Mouse (Mus musculus) heart, postnatal 0 days (tissue): Measurements from ENCODE around the gene Mttp. TPM values are rescaled to one million over a fixed set of nuclear protein-coding genes. Genes with fewer than 3 reads are reported as not detected.
A peak's percentile ranks its signal among the peaks of the same experiment; 100 is the strongest.

Source experiments
- ATAC-seq: fragments of 200-750 bp; cut with Nextera tagmentation; 2 replicates; pipeline ENCODE4 v1.8.0; 2017; ENCODE audit warnings: low read depth, moderate number of reproducible peaks, moderate library complexity; ENCODE audit not compliant: insufficient read depth
- DNase-seq: peaks from one replicate; pipeline ENCODE4 v3.0.0-alpha.2; 2016; ENCODE audit warnings: low spot score
- H3K27ac ChIP-seq: fragments of 300-500 bp; sonication (generic); 2 replicates; pipeline ENCODE4 v1.5.1; 2014; ENCODE audit warnings: low read depth, mild to moderate bottlenecking
- H3K27me3 ChIP-seq: fragments of 300-500 bp; sonication (generic); 2 replicates; pipeline ENCODE4 v1.6.1; 2014; ENCODE audit warnings: low read length, mixed read lengths; ENCODE audit not compliant: control insufficient read depth, insufficient read depth
- H3K36me3 ChIP-seq: fragments of 300-500 bp; sonication (generic); replicated peaks from 2 replicates; pipeline ENCODE4 v1.6.1; 2014; ENCODE audit warnings: low read length, mixed read lengths; ENCODE audit not compliant: control insufficient read depth, insufficient read depth
- H3K4me1 ChIP-seq: fragments of 300-500 bp; sonication (generic); 2 replicates; pipeline ENCODE4 v1.6.1; 2014; ENCODE audit warnings: antibody characterized with exemption; ENCODE audit not compliant: control insufficient read depth, insufficient read depth
- H3K4me2 ChIP-seq: fragments of 300-500 bp; sonication (generic); 2 replicates; pipeline ENCODE4 v1.6.1; 2014; ENCODE audit warnings: low read depth, mild to moderate bottlenecking, low read length, moderate library complexity
- H3K4me3 ChIP-seq: fragments of 300-500 bp; sonication (generic); 2 replicates; pipeline ENCODE4 v1.5.1; 2014; ENCODE audit warnings: low read depth, low read length
- H3K9ac ChIP-seq: fragments of 300-500 bp; sonication (generic); replicated peaks from 2 replicates; pipeline ENCODE4 v1.6.1; 2014; ENCODE audit warnings: low read depth, low read length, mixed read lengths
- H3K9me3 ChIP-seq: fragments of 300-500 bp; sonication (generic); replicated peaks from 2 replicates; pipeline ENCODE4 v1.6.1; 2016; ENCODE audit warnings: low read length; ENCODE audit not compliant: control insufficient read depth
- CTCF ChIP-seq: IDR thresholded peaks from 2 replicates; pipeline ENCODE4 v1.5.1; 2016; ENCODE audit warnings: antibody characterized with exemption, control low read depth, low read depth
- EP300 ChIP-seq: IDR thresholded peaks from 2 replicates; pipeline ENCODE4 v1.6.1; 2016; ENCODE audit warnings: antibody characterized with exemption, low read depth
- WGBS: fragments of 180-500 bp; shearing (Covaris S2); extraction: QIAGEN DNeasy Blood & Tissue Kit; methylation state at CpG from one replicate; pipeline ENCODE4 v1.1.7; 2014; 5-methylcytosine and 5-hydroxymethylcytosine counted together
- polyA plus RNA-seq: library from polyadenylated mRNA; unstranded; fragments of >200 nt; fragmentation: Nextera tagmentation; extraction: Ambion mirVana; gene quantifications from 2 replicates; pipeline ENCODE4 v1.2.1, GENCODE M21; 2015
- total RNA-seq: library from RNA; depleted of rRNA; stranded (reverse); fragments of >200 nt; gene quantifications from 2 replicates; pipeline ENCODE4 v1.2.3, GENCODE M21; 2014; ENCODE audit warnings: low replicate concordance; rRNA removed

Mttp gene
- total and polyA plus RNA-seq, 2 experiments from 2014 or later: 3.9 to 5.9 TPM

DNA sequence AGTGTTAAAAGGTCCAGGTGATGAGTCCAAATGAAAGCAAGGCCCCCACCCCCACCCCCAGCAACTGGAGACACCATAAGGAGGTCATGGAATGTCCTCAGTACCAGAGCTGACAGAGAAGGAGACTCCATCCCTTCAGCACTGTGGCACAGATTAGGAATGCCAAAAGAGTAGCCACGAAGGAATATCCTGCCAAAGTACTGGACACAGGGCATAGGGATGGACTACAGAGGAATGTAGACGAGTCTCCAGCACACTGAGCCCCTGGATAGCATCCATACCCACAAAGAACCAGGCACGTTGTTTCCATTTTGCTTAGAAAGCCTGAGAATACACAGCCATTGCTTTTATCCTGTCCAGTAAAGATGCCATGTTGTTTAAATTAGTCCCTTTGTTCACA lies 93.3 kb downstream of the Mttp start:
- no peaks in the 10 kb centered on the region for H3K27me3 ChIP-seq
- H3K36me3 ChIP-seq: no peaks in the 10 kb centered on the region
- TF ChIP-seq EP300: no peak
- TF ChIP-seq CTCF: no peak
- H3K9me3 ChIP-seq: no peaks in the 10 kb centered on the region
- no peak overlapping the region for H3K4me2 ChIP-seq
- peaks cover 14% of the 10 kb centered on the region for H3K4me1 ChIP-seq
- 72% methylated on average over 3 of the region's 3 CpGs for WGBS
- H3K27ac ChIP-seq: no peak overlapping the region
- no peak overlapping the region for H3K9ac ChIP-seq
- no peak for ATAC-seq
- no peak for DNase-seq
- no peak overlapping the region for H3K4me3 ChIP-seq

GRCm38 (mm10) chr3:138050772-138051171 lies 94.0 kb downstream of the Mttp start:
- no peak overlapping the region for H3K27ac ChIP-seq
- TF ChIP-seq CTCF: no peak
- no peak for TF ChIP-seq EP300
- no peak overlapping the region for H3K4me3 ChIP-seq
- WGBS: 58% methylated on average over 11 of the region's 11 CpGs
- H3K4me2 ChIP-seq: no peak overlapping the region
- DNase-seq (no peak), ATAC-seq (no peak)
- no peaks in the 10 kb centered on the region for H3K36me3 ChIP-seq
- no peaks in the 10 kb centered on the region for H3K9me3 ChIP-seq
- H3K27me3 ChIP-seq: no peaks in the 10 kb centered on the region
- H3K4me1 ChIP-seq: peaks cover 14% of the 10 kb centered on the region
- H3K9ac ChIP-seq: no peak overlapping the region

DNA sequence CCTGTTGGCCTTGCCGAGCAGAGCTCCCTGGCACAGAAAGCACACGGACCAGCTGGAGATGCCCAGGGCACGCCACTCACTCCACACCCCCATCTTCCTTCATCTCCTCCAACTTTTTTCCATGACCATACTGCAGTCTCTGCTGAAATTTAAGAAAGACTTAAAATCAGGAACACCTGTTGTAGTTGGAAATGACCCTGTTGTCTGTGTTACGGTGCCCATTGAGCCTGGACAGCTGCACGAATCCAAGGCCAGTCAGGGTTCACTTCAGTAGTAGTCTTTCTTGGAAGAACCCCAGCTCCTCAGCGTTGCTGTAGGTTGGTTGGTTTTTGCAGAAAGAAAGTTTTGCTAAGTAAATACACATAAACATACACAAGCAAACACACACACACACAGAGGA lies 95.2 kb downstream of the Mttp start:
- ATAC-seq: no peak
- DNase-seq: no peak
- Histone ChIP-seq H3K9ac (no peak overlapping the region), H3K27me3 (no peaks in the 10 kb centered on the region), H3K36me3 (no peaks in the 10 kb centered on the region), H3K4me3 (no peak overlapping the region), H3K4me2 (no peak overlapping the region), H3K27ac (no peak overlapping the region), H3K4me1 (peaks cover 8% of the 10 kb centered on the region; the same call in 1 of the 2 replicates), H3K9me3 (no peaks in the 10 kb centered on the region)
- 83% methylated on average over 6 of the region's 6 CpGs for WGBS
- TF ChIP-seq EP300 (no peak), CTCF (no peak)

DNA sequence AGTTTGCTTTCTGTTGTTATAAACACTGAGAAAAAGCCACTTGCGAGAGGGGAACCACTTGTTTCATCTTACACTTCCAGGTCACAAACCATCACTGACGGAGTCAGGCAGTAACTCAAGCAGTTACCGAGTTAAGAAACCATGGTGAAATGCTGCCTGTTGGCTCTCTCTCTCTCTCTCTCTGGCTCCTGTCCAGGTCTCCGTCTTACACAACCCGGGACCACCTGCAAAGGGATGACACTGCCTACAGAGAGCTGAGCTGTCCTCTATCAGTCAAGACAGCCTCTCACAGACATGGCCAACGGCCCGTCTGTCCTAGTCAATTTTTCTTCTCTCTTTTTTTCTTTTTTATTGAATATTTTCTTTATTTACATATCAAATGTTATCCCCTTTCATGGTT lies 101.5 kb downstream of the Mttp start:
- H3K9ac ChIP-seq: no peak overlapping the region
- no peak for ATAC-seq
- 69% methylated on average over 7 of the region's 7 CpGs for WGBS

GRCm38 (mm10) chr3:138041591-138042301 lies 103.0 kb downstream of the Mttp start:
- peak overlapping the region; percentile 75 for H3K27ac ChIP-seq
- H3K4me2 ChIP-seq: no peak overlapping the region
- ATAC-seq: peak; percentile 81
- no peaks in the 10 kb centered on the region for H3K27me3 ChIP-seq
- H3K36me3 ChIP-seq: no peaks in the 10 kb centered on the region
- H3K4me3 ChIP-seq: no peak overlapping the region
- WGBS: 55% methylated on average over 3 of the region's 3 CpGs
- DNase-seq: peak; percentile 75
- no peaks in the 10 kb centered on the region for H3K9me3 ChIP-seq
- H3K9ac ChIP-seq: no peak overlapping the region
- no peak for TF ChIP-seq EP300
- TF ChIP-seq CTCF: no peak
- 0 out of 2 replicates have a peak, but pooled peaks cover 4% of the 10 kb centered on the region for H3K4me1 ChIP-seq

More for the DNA sequence above, 101.5 kb downstream of the Mttp start:
- no peak for DNase-seq
- Histone ChIP-seq H3K4me3 (no peak overlapping the region), H3K4me2 (no peak overlapping the region), H3K4me1 (peaks cover 8% of the 10 kb centered on the region; the same call in 1 of the 2 replicates), H3K9me3 (no peaks in the 10 kb centered on the region), H3K27me3 (no peaks in the 10 kb centered on the region), H3K27ac (no peak overlapping the region), H3K36me3 (no peaks in the 10 kb centered on the region)
- TF ChIP-seq EP300 (no peak), CTCF (no peak)

- Histone ChIP-seq H3K27me3 (no peaks in the 10 kb centered on the region), H3K4me3 (no peak overlapping the region), H3K4me1 (0 out of 2 replicates have a peak, but pooled peaks cover 4% of the 10 kb centered on the region), H3K36me3 (no peaks in the 10 kb centered on the region), H3K9ac (no peak overlapping the region), H3K4me2 (no peak overlapping the region), H3K9me3 (no peaks in the 10 kb centered on the region), H3K27ac (0 out of 2 replicates have a peak overlapping the region, but pooled peaks have one; percentile 75)
- WGBS: 59% methylated on average over 2 of the region's 2 CpGs
- no peak for ATAC-seq
- TF ChIP-seq EP300: no peak
- no peak for TF ChIP-seq CTCF
- DNase-seq: no peak
These were observed 103.8 kb downstream of the Mttp start for GRCm38 (mm10) chr3:138040938-138041337.

Other genes with a start within 250 kb of the Mttp start
- gene Lamtor3, start 226.5 kb downstream of the Mttp start, total RNA-seq: 62.6 and 125 TPM in 2 replicates
- gene Lamtor3, start 226.5 kb downstream of the Mttp start, polyA plus RNA-seq: 137 and 138 TPM in 2 replicates
- 11.8 and 16.1 TPM in 2 replicates for gene Dapp1, start 163.4 kb downstream of the Mttp start, total RNA-seq
- gene Dapp1, start 163.4 kb downstream of the Mttp start, polyA plus RNA-seq: 11.1 and 11.8 TPM in 2 replicates
- gene 1110002E22Rik, start 79.9 kb downstream of the Mttp start, total RNA-seq: 30.8 and 32.5 TPM in 2 replicates
- gene 1110002E22Rik, start 79.9 kb downstream of the Mttp start, polyA plus RNA-seq: 12.2 and 13.3 TPM in 2 replicates
- gene Gm5105, start 77.6 kb downstream of the Mttp start, total RNA-seq: 0.11 and 1.4 TPM in 2 replicates
- gene Gm5105, start 77.6 kb downstream of the Mttp start, polyA plus RNA-seq: 0.41 and 0.64 TPM in 2 replicates
- gene Trmt10a, start 1.5 kb downstream of the Mttp start, total RNA-seq: 3.7 TPM in 2 replicates
- gene Trmt10a, start 1.5 kb downstream of the Mttp start, polyA plus RNA-seq: 5.3 and 5.4 TPM in 2 replicates
- not detected in 2 replicates for gene 4930579F01Rik, start 48.9 kb upstream of the Mttp start, total RNA-seq
- not detected in 2 replicates for gene 4930579F01Rik, start 48.9 kb upstream of the Mttp start, polyA plus RNA-seq
- not detected in 2 replicates for gene Adh7, start 72.8 kb upstream of the Mttp start, total RNA-seq
- gene Adh7, start 72.8 kb upstream of the Mttp start, polyA plus RNA-seq: 0.51 TPM in 1 of 2 replicates, not detected in the other
- gene Adh1, start 116.0 kb upstream of the Mttp start, total RNA-seq: 15.8 and 73.9 TPM in 2 replicates
- gene Adh1, start 116.0 kb upstream of the Mttp start, polyA plus RNA-seq: 10.8 and 11.8 TPM in 2 replicates
- not detected in 2 replicates for gene Adh6a, start 168.3 kb upstream of the Mttp start, total RNA-seq
- gene Adh6a, start 168.3 kb upstream of the Mttp start, polyA plus RNA-seq: not detected in 2 replicates
- gene Adh6b, start 196.8 kb upstream of the Mttp start, total RNA-seq: 1.7 TPM in 1 of 2 replicates, not detected in the other
- gene Adh6b, start 196.8 kb upstream of the Mttp start, polyA plus RNA-seq: 2.8 and 3.2 TPM in 2 replicates